Mouse (Mus musculus) embryonic facial prominence, embryonic 14.5 days (tissue): ENCODE data around the gene Ccdc34. TPM values are rescaled to one million over a fixed set of nuclear protein-coding genes. Genes with fewer than 3 reads are reported as not detected.

ENCODE experiments used
- ATAC-seq: fragments of 200-750 bp; cut with Nextera tagmentation; 2 replicates; pipeline ENCODE4 v1.8.0; 2017; ENCODE audit warnings: low read depth, moderate number of reproducible peaks, moderate TSS enrichment
- DNase-seq: peaks from one replicate; pipeline ENCODE4 v3.0.0-alpha.2; 2015; ENCODE audit warnings: low spot score
- H3K27ac ChIP-seq: fragments of 300-500 bp; sonication (generic); replicated peaks from 2 replicates; pipeline ENCODE4 v1.5.1; 2014; ENCODE audit warnings: low read depth, mild to moderate bottlenecking, low read length, moderate library complexity
- H3K27me3 ChIP-seq: fragments of 300-500 bp; sonication (generic); replicated peaks from 2 replicates; pipeline ENCODE4 v1.6.1; 2014; ENCODE audit warnings: low read length; ENCODE audit not compliant: control insufficient read depth, insufficient read depth
- H3K36me3 ChIP-seq: fragments of 300-500 bp; sonication (generic); 2 replicates; pipeline ENCODE4 v1.6.1; 2014; ENCODE audit warnings: low read length, mixed read lengths; ENCODE audit not compliant: control insufficient read depth, insufficient read depth
- H3K4me1 ChIP-seq: fragments of 300-500 bp; sonication (generic); 2 replicates; pipeline ENCODE4 v1.6.1; 2014; ENCODE audit warnings: antibody characterized with exemption, low read length; ENCODE audit not compliant: control insufficient read depth, insufficient read depth
- H3K4me2 ChIP-seq: fragments of 300-500 bp; sonication (generic); 2 replicates; pipeline ENCODE4 v1.6.1; 2014; ENCODE audit warnings: low read depth, mild to moderate bottlenecking, low read length, moderate library complexity, mixed read lengths
- H3K4me3 ChIP-seq: fragments of 300-500 bp; sonication (generic); 2 replicates; pipeline ENCODE4 v1.5.1; 2014; ENCODE audit warnings: low read depth, mild to moderate bottlenecking, low read length
- H3K9ac ChIP-seq: fragments of 300-500 bp; sonication (generic); 2 replicates; pipeline ENCODE4 v1.6.1; 2014; ENCODE audit warnings: low read depth, mild to moderate bottlenecking, low read length, moderate library complexity, mixed read lengths
- H3K9me3 ChIP-seq: fragments of 300-500 bp; sonication (generic); 2 replicates; pipeline ENCODE4 v1.6.1; 2016; ENCODE audit warnings: low read length; ENCODE audit not compliant: control insufficient read depth
- WGBS: fragments of 180-500 bp; shearing (Covaris S2); extraction: QIAGEN DNeasy Blood & Tissue Kit; methylation state at CpG from one replicate; pipeline ENCODE4 v1.1.7; 2014; 5-methylcytosine and 5-hydroxymethylcytosine counted together
- polyA plus RNA-seq: library from polyadenylated mRNA; unstranded; fragments of >200 nt; fragmentation: Nextera tagmentation; extraction: Ambion mirVana; gene quantifications from 2 replicates; pipeline ENCODE4 v1.2.1, GENCODE M21; 2014

Gene Ccdc34
- polyA plus RNA-seq, 1 experiment from 2014 or later, result 37.7 TPM

DNA sequence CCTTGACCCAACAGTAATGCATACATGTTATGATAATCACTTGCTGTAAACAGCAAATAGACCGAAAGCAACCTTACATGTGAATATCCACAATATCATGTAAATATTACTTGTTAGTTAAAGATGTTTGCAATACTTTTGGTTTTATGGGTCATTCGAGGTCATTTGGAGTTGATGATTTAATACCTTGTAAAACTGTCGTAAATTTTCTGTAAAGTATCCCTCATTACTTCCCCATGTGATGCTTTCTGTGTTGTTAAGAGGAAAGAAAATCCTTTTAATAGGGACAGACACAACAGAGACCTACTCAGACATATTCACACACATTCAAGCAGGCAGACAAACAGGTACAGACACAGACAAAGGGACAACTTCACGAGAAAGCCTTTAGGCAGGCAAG lies 150.1 kb downstream of the Ccdc34 start:
- Histone ChIP-seq H3K4me3 (no peak overlapping the region), H3K4me1 (0 out of 2 replicates have a peak, but pooled peaks cover 3% of the 10 kb centered on the region), H3K4me2 (no peak overlapping the region), H3K9me3 (no peaks in the 10 kb centered on the region), H3K36me3 (no peaks in the 10 kb centered on the region), H3K27me3 (no peaks in the 10 kb centered on the region), H3K27ac (no peak overlapping the region), H3K9ac (no peak overlapping the region)
- 71% methylated on average over 4 of the region's 4 CpGs for WGBS
- no peak for DNase-seq
- ATAC-seq, result no peak

DNA sequence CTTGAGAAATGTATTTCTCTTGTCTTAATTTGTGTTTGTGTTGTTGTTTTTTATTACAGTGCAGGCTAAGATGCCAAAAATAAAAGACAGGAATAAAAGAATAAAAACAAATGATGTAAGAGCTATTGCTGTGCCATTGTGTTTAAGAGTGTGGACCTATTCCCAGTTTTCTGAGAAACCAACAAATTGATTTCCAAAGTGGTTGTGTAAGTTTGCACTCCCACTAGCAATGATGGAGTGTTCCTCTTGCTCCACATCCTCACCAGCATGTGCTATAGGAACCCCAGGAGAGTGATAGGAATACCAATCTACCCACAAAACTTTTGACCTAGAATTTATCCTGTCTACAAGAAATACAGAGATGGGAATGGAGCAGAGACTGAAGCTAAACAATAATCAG lies 150.7 kb downstream of the Ccdc34 start:
- Histone ChIP-seq H3K27ac (no peak overlapping the region), H3K9me3 (no peaks in the 10 kb centered on the region), H3K4me1 (peaks cover 9% of the 10 kb centered on the region), H3K9ac (no peak overlapping the region), H3K27me3 (no peaks in the 10 kb centered on the region), H3K4me3 (no peak overlapping the region), H3K4me2 (no peak overlapping the region), H3K36me3 (no peaks in the 10 kb centered on the region)
- ATAC-seq, result no peak
- DNase-seq, result no peak

GRCm38 (mm10) chr2:110172456-110172855 lies 154.8 kb downstream of the Ccdc34 start:
- 65% methylated on average over 7 of the region's 7 CpGs for WGBS
- Histone ChIP-seq H3K27me3 (no peaks in the 10 kb centered on the region), H3K27ac (no peak overlapping the region), H3K9ac (no peak overlapping the region), H3K4me2 (no peak overlapping the region), H3K4me3 (no peak overlapping the region), H3K36me3 (no peaks in the 10 kb centered on the region), H3K4me1 (peaks cover 29% of the 10 kb centered on the region), H3K9me3 (no peaks in the 10 kb centered on the region)
- DNase-seq, result no peak
- ATAC-seq, result no peak

GRCm38 (mm10) chr2:110173818-110174247 lies 156.2 kb downstream of the Ccdc34 start:
- Histone ChIP-seq H3K4me2 (no peak overlapping the region), H3K27ac (peak overlapping the region; percentile 80), H3K9ac (no peak overlapping the region; the same call in 1 of the 2 replicates), H3K4me1 (peaks cover 36% of the 10 kb centered on the region), H3K9me3 (0 out of 2 replicates have a peak, but pooled peaks cover 4% of the 10 kb centered on the region), H3K36me3 (no peaks in the 10 kb centered on the region), H3K27me3 (no peaks in the 10 kb centered on the region), H3K4me3 (no peak overlapping the region)
- DNase-seq (peak; percentile 92), ATAC-seq (peak; percentile 83)
- WGBS, result 34% methylated on average over 7 of the region's 7 CpGs

DNA sequence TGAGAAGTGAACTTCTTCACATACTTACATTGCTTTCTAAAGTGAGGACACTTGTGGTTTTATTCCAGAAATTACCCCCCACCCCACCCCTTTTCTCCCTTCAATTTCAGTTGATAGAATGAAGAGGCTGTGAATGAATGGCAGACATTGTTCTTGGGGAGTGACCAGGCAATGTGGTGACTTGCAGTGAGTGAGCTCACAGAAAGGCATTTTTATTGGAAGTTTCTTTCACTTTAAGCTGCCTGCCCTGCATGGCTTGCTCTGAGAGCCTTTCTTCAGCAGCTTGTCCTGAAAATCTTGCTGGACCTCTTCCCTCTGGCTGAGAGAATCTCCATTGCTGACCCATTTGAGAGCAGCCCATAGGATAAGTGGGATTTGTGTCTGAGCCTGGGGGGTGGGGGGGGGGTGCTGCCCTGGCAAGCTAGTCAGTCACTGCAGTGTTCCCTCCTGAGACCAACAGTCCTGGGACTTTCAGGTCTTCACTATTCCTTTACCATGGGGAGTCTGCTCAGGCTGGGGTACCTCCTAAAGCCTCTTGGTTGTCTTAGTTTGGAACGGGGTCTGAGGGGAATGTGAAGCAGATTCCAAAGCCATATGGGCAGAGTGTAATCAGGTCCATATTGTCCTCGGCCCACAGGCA lies 159.3 kb downstream of the Ccdc34 start:
- Histone ChIP-seq H3K27me3 (no peaks in the 10 kb centered on the region), H3K9ac (no peak overlapping the region), H3K4me2 (no peak overlapping the region), H3K27ac (peak overlapping the region; percentile 53; the same call in 1 of the 2 replicates), H3K36me3 (no peaks in the 10 kb centered on the region), H3K4me1 (peaks cover 49% of the 10 kb centered on the region), H3K4me3 (no peak overlapping the region), H3K9me3 (0 out of 2 replicates have a peak, but pooled peaks cover 4% of the 10 kb centered on the region)
- ATAC-seq (no peak), DNase-seq (peak; percentile 58)
- WGBS, result 32% methylated on average over 2 of the region's 2 CpGs

GRCm38 (mm10) chr2:110177406-110177805 lies 159.8 kb downstream of the Ccdc34 start:
- DNase-seq (no peak), ATAC-seq (no peak)
- H3K4me1 ChIP-seq, result peaks cover 54% of the 10 kb centered on the region
- no peak overlapping the region for H3K4me2 ChIP-seq
- H3K36me3 ChIP-seq, result no peaks in the 10 kb centered on the region
- 47% methylated on average over 2 of the region's 2 CpGs for WGBS
- H3K27me3 ChIP-seq, result no peaks in the 10 kb centered on the region
- H3K9me3 ChIP-seq, result 0 out of 2 replicates have a peak, but pooled peaks cover 4% of the 10 kb centered on the region
- H3K27ac ChIP-seq, result peak overlapping the region; percentile 53
- no peak overlapping the region for H3K9ac ChIP-seq
- H3K4me3 ChIP-seq, result no peak overlapping the region

GRCm38 (mm10) chr2:110177879-110178278 lies 160.3 kb downstream of the Ccdc34 start:
- H3K4me2 ChIP-seq, result no peak overlapping the region
- ATAC-seq (no peak), DNase-seq (peak; percentile 84)
- no peaks in the 10 kb centered on the region for H3K36me3 ChIP-seq
- 45% methylated on average over 7 of the region's 7 CpGs for WGBS
- no peaks in the 10 kb centered on the region for H3K27me3 ChIP-seq
- 0 out of 2 replicates have a peak, but pooled peaks cover 4% of the 10 kb centered on the region for H3K9me3 ChIP-seq
- H3K4me1 ChIP-seq, result peaks cover 54% of the 10 kb centered on the region
- H3K4me3 ChIP-seq, result no peak overlapping the region
- H3K9ac ChIP-seq, result no peak overlapping the region
- peak overlapping the region; percentile 53 for H3K27ac ChIP-seq

GRCm38 (mm10) chr2:110179669-110180315 lies 162.2 kb downstream of the Ccdc34 start:
- H3K36me3 ChIP-seq, result no peaks in the 10 kb centered on the region
- 43% methylated on average over 10 of the region's 10 CpGs for WGBS
- no peak overlapping the region for H3K4me2 ChIP-seq
- H3K4me3 ChIP-seq, result no peak overlapping the region
- ATAC-seq, result peak; percentile 91
- H3K9me3 ChIP-seq, result 0 out of 2 replicates have a peak, but pooled peaks cover 4% of the 10 kb centered on the region
- H3K27ac ChIP-seq, result peak overlapping the region; percentile 69
- no peaks in the 10 kb centered on the region for H3K27me3 ChIP-seq
- H3K9ac ChIP-seq, result 0 out of 2 replicates have a peak overlapping the region, but pooled peaks have one; percentile 15
- peaks cover 45% of the 10 kb centered on the region for H3K4me1 ChIP-seq
- DNase-seq, result peak; percentile 86
